Mouse (Mus musculus) E14TG2a.4 (cell line): ENCODE data around the gene Ndufa7.

Source experiments
- CTCF ChIP-seq: conservative IDR thresholded peaks from 2 replicates; pipeline ENCODE4 v1.5.1; 2014; ENCODE audit warnings: low read length
- NANOG ChIP-seq: IDR thresholded peaks from 2 replicates; pipeline ENCODE4 v1.6.1; 2014; ENCODE audit warnings: borderline replicate concordance, low read length, mixed read lengths
- POU5F1 ChIP-seq: IDR thresholded peaks from 2 replicates; pipeline ENCODE4 v1.6.1; 2014; ENCODE audit warnings: low read length, borderline replicate concordance

DNA sequence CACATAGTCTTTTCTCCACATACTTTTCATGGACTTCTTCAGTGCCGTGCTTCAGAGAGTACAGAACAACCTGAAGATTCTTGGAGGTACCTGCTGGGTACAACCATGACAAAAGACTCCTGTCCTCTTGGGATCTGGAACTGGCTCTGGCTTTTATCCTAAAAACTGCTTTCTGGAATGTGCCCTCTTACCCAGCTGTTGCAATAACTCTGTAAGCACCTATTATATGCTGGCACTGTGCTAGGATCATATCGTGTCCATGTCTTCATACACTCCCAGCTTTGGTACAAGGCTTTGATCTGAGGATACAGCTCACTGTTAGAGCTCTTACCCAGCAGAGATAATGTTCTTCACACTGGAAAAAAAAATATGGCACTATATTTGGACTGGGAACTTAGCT is 39.4 kb upstream of the Ndufa7 start:
- no peak for TF ChIP-seq CTCF
- TF ChIP-seq POU5F1, result no peak
- no peak for TF ChIP-seq NANOG
